Mouse (Mus musculus) heart, embryonic 12.5 days (tissue): ENCODE data around the gene Ier5l. TPM values are rescaled to one million over a fixed set of nuclear protein-coding genes. Genes with fewer than 3 reads are reported as not detected.

Experiments
- ATAC-seq: fragments of 200-750 bp; cut with Nextera tagmentation; 2 replicates; pipeline ENCODE4 v1.8.0; 2017; ENCODE audit warnings: moderate TSS enrichment, moderate library complexity; ENCODE audit not compliant: insufficient number of reproducible peaks, low FRiP score
- H3K27ac ChIP-seq: fragments of 300-500 bp; sonication (generic); 2 replicates; pipeline ENCODE4 v1.5.1; 2016; ENCODE audit warnings: mild to moderate bottlenecking, moderate library complexity; ENCODE audit not compliant: poor library complexity, severe bottlenecking
- H3K27me3 ChIP-seq: fragments of 300-500 bp; sonication (generic); replicated peaks from 2 replicates; pipeline ENCODE4 v1.6.1; 2016; ENCODE audit warnings: mild to moderate bottlenecking, moderate library complexity
- H3K36me3 ChIP-seq: fragments of 300-500 bp; sonication (generic); 2 replicates; pipeline ENCODE4 v1.6.1; 2016; ENCODE audit warnings: mild to moderate bottlenecking, moderate library complexity
- H3K4me1 ChIP-seq: fragments of 300-500 bp; sonication (generic); replicated peaks from 2 replicates; pipeline ENCODE4 v1.6.1; 2016; ENCODE audit warnings: mild to moderate bottlenecking
- H3K4me2 ChIP-seq: fragments of 300-500 bp; sonication (generic); 2 replicates; pipeline ENCODE4 v1.6.1; 2016; ENCODE audit warnings: mild to moderate bottlenecking, moderate library complexity
- H3K4me3 ChIP-seq: fragments of 300-500 bp; sonication (generic); 2 replicates; pipeline ENCODE4 v1.5.1; 2016; ENCODE audit warnings: mild to moderate bottlenecking
- H3K9ac ChIP-seq: fragments of 300-500 bp; sonication (generic); 2 replicates; pipeline ENCODE4 v1.6.1; 2016; ENCODE audit warnings: mild to moderate bottlenecking, moderate library complexity
- H3K9me3 ChIP-seq: fragments of 300-500 bp; sonication (generic); replicated peaks from 2 replicates; pipeline ENCODE4 v1.6.1; 2016; ENCODE audit warnings: mild to moderate bottlenecking, moderate library complexity
- WGBS: fragments of 180-500 bp; shearing (Covaris S2); methylation state at CpG from one replicate; pipeline ENCODE4 v1.1.7; 2016; 5-methylcytosine and 5-hydroxymethylcytosine counted together
- polyA plus RNA-seq: library from polyadenylated mRNA; unstranded; fragments of >200 nt; fragmentation: Nextera tagmentation; extraction: Ambion mirVana; gene quantifications from 2 replicates; pipeline ENCODE4 v1.2.1, GENCODE M21; 2016

The Ier5l gene
- polyA plus RNA-seq, 1 experiment from 2014 or later: 1.7 TPM

DNA sequence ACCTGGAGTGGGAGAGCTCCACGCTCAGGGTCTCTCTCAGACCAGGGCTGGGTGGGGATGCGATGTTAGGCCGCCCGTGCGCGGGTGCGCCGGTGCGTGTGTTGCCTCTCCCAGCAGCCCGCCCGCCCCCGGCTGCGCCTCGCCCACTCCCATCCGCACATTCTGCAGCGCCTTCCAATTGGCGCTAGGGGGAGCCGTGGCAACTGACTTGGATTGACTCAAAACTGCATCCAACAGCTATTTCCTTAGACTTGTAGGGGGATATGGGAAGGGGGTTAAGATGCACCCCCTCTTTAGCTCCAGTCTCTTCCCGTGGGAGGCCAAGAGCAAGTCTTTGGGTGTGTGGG, 4.2 kb downstream of the Ier5l start:
- Histone ChIP-seq H3K4me1 (peaks cover 35% of the 10 kb centered on the region), H3K27ac (peak overlapping the region; percentile 92), H3K9me3 (no peaks in the 10 kb centered on the region), H3K4me3 (peak overlapping the region; percentile 53), H3K9ac (peak overlapping the region; percentile 83), H3K36me3 (no peaks in the 10 kb centered on the region), H3K27me3 (0 out of 2 replicates have a peak, but pooled peaks cover under 1% of the 10 kb centered on the region), H3K4me2 (peak overlapping the region; percentile 95)
- ATAC-seq: 0 out of 2 replicates have a peak, but pooled peaks have one; percentile 8
- WGBS: under 1% methylated on average over 19 of the region's 19 CpGs

DNA sequence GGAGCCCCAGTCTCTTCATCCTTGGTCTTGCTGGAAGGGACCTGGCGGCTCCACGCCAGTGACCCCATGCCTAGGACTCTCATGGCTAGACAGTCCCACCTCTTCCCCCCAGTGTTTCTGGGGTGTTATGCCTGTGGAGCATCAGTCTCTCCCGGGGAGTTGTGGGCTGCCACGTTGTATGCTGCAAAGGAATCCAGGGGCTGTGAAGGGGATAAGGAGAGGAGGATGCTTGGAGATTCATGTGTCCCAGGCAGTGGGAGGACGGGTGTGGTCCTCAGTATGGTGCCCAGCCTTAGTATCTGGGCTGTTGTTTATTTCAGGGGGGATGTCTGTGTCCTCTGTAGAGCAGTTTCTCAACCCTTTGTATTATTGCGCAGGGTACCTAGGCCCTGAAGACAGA, 5.0 kb downstream of the Ier5l start:
- H3K9me3 ChIP-seq: no peaks in the 10 kb centered on the region
- WGBS: 50% methylated on average over 6 of the region's 6 CpGs
- H3K4me1 ChIP-seq: peaks cover 35% of the 10 kb centered on the region
- peak overlapping the region; percentile 95 for H3K4me2 ChIP-seq
- H3K27ac ChIP-seq: no peak overlapping the region
- ATAC-seq: no peak
- no peaks in the 10 kb centered on the region for H3K27me3 ChIP-seq
- H3K9ac ChIP-seq: peak overlapping the region; percentile 83; the same call in 1 of the 2 replicates
- no peak overlapping the region for H3K4me3 ChIP-seq
- H3K36me3 ChIP-seq: no peaks in the 10 kb centered on the region

DNA sequence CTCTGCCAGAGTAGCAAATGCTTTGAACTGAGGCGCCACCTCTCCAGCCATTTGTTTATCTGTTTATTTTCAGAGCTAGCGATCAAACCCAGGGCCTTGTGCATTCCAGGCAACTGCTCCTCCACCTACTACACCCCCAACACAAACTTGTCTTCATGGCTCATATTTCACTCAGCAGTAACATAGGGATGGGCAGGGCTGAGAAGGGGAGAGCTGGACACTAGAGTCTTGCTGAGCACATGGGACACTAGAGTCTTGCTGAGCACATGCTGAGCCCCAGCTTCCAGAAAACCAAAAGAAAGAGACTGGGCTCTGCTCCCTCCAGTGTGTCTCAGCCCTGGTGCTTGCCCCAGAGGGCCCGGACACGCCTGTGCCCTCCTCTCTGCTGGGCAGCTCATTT, 7.2 kb downstream of the Ier5l start:
- peaks cover 46% of the 10 kb centered on the region for H3K4me1 ChIP-seq
- no peak overlapping the region for H3K27ac ChIP-seq
- H3K36me3 ChIP-seq: 0 out of 2 replicates have a peak, but pooled peaks cover under 1% of the 10 kb centered on the region
- H3K4me2 ChIP-seq: no peak overlapping the region
- H3K9me3 ChIP-seq: no peaks in the 10 kb centered on the region
- no peak overlapping the region for H3K4me3 ChIP-seq
- 50% methylated on average over 4 of the region's 4 CpGs for WGBS
- H3K27me3 ChIP-seq: no peaks in the 10 kb centered on the region
- no peak overlapping the region for H3K9ac ChIP-seq
- ATAC-seq: no peak

DNA sequence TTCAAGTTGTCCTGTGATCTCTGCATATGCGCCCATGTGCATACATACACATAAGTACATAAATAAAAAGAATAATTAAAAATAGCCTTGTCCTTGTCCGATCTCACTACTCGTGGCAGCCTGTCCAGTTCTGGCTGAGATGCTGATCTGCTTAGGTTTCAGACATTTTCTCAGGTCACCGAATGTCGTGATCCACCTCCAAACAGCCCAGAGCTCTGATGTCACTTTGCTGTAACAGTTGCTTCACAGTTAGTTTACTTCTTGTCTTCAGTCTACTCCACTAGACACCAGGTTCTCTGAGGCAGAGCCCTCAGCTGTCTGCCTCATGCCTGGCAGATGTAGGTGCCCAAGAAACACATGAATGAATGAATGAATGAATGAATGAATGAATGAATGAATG, 9.6 kb downstream of the Ier5l start:
- no peaks in the 10 kb centered on the region for H3K27me3 ChIP-seq
- 0 out of 2 replicates have a peak, but pooled peaks cover 3% of the 10 kb centered on the region for H3K36me3 ChIP-seq
- H3K4me1 ChIP-seq: peaks cover 37% of the 10 kb centered on the region
- peak overlapping the region; percentile 36 for H3K4me3 ChIP-seq
- H3K4me2 ChIP-seq: peak overlapping the region; percentile 63
- 51% methylated on average over 5 of the region's 5 CpGs for WGBS
- no peak for ATAC-seq
- H3K9ac ChIP-seq: 0 out of 2 replicates have a peak overlapping the region, but pooled peaks have one; percentile 48
- H3K9me3 ChIP-seq: no peaks in the 10 kb centered on the region
- H3K27ac ChIP-seq: peak overlapping the region; percentile 86

DNA sequence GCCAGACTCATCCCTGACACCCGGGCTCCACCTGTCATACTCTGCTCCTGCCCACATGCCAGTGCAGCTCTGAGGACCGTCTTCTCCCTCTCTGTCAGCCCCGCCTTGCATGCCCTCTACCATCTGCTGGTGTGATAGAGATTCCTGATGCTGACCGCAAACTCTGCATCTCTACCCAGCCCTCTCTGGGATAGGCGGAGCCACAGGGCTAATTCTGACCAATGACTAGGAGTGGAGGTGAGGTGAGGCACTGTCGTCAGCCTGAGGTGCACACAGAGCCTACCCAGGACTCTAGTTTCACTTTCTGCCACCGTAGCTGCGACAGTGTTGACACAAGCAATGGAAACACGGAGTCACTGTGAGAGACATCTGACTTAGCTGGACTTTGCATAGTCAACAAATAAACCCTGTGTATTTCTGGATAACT, 10.1 kb downstream of the Ier5l start:
- Histone ChIP-seq H3K4me1 (peaks cover 34% of the 10 kb centered on the region), H3K4me2 (peak overlapping the region; percentile 63), H3K36me3 (peaks cover 7% of the 10 kb centered on the region; the same call in 1 of the 2 replicates), H3K27ac (peak overlapping the region; percentile 86), H3K9ac (peak overlapping the region; percentile 48), H3K27me3 (no peaks in the 10 kb centered on the region), H3K9me3 (peaks cover 4% of the 10 kb centered on the region), H3K4me3 (peak overlapping the region; percentile 36)
- ATAC-seq: peak; percentile 88
- WGBS: 2% methylated on average over 9 of the region's 9 CpGs

DNA sequence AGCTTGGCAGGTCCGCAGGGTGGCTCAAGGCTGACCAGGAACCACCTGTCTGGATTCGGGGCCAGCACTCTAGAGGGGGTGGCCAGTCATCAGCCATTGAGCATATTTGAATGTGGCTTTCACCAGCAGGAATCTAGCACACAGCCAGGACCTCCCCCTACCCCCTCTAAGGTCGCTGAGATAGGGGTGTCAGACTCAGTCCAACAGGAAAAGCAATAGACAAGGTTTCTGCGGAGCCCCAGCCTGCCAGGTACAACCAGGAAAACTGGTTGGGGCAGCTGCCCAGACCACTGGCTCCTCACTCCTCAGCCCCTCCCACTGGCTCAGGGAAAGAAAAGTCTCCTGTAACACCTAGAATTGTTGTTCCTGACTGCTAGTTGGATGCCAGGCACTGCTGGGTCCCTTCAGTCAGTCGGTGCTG, 10.7 kb downstream of the Ier5l start:
- Histone ChIP-seq H3K36me3 (peaks cover 11% of the 10 kb centered on the region; the same call in 1 of the 2 replicates), H3K9ac (peak overlapping the region; percentile 48), H3K9me3 (peaks cover 5% of the 10 kb centered on the region), H3K4me1 (peaks cover 33% of the 10 kb centered on the region), H3K27ac (peak overlapping the region; percentile 86), H3K27me3 (no peaks in the 10 kb centered on the region), H3K4me2 (peak overlapping the region; percentile 63), H3K4me3 (peak overlapping the region; percentile 36)
- whole genome bisulfite sequencing: 19% methylated on average over 5 of the region's 5 CpGs
- no peak for ATAC-seq

DNA sequence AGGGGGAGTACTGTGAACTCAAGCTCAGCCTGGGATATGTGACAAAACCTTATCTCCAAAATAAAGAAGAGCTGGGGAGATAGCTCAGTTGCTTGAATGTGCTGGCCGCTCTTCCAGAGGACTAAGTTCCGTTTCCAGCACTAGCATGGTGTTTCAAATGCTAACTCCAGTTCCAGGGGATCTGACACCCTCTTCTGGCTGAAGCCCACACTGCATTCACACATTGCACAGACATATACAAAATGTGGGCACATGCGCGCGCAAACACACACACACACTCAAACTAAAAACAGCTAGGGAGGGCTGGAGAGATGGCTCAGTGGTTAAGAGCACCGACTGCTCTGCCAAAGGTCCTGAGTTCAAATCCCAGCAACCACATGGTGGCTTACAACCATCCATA, 14.8 kb downstream of the Ier5l start:
- H3K9ac ChIP-seq: no peak overlapping the region
- H3K27me3 ChIP-seq: no peaks in the 10 kb centered on the region
- no peak for ATAC-seq
- no peak overlapping the region for H3K27ac ChIP-seq
- H3K9me3 ChIP-seq: peaks cover 5% of the 10 kb centered on the region
- H3K36me3 ChIP-seq: peaks cover 19% of the 10 kb centered on the region
- WGBS: 83% methylated on average over 6 of the region's 6 CpGs
- peaks cover 45% of the 10 kb centered on the region for H3K4me1 ChIP-seq
- no peak overlapping the region for H3K4me3 ChIP-seq
- no peak overlapping the region for H3K4me2 ChIP-seq

DNA sequence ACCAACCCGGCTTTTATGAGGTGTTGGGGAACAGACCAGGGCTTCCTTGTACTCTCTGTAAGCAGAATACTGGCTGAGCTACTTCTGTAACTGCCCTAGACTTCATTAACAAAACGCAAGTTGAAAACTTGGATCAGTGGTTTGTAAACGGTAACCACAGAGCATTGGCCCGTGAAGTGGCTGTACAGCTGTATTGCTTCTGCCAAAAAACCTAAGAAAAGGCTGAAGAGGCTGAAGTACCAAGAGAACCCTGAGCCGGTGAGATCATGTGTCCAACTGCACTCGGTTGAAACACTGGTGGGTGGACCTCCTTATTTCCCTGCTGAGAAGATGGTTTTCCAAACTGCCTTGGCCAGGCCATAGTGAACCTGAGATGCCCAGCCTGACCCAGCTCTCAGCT, 15.7 kb downstream of the Ier5l start:
- H3K27me3 ChIP-seq: no peaks in the 10 kb centered on the region
- no peak overlapping the region for H3K9ac ChIP-seq
- peaks cover 41% of the 10 kb centered on the region for H3K4me1 ChIP-seq
- H3K4me2 ChIP-seq: no peak overlapping the region
- no peak for ATAC-seq
- peaks cover 5% of the 10 kb centered on the region for H3K9me3 ChIP-seq
- H3K4me3 ChIP-seq: no peak overlapping the region
- 88% methylated on average over 6 of the region's 6 CpGs for WGBS
- peak overlapping the region; percentile 8; the same call in 1 of the 2 replicates for H3K27ac ChIP-seq
- H3K36me3 ChIP-seq: peaks cover 28% of the 10 kb centered on the region

DNA sequence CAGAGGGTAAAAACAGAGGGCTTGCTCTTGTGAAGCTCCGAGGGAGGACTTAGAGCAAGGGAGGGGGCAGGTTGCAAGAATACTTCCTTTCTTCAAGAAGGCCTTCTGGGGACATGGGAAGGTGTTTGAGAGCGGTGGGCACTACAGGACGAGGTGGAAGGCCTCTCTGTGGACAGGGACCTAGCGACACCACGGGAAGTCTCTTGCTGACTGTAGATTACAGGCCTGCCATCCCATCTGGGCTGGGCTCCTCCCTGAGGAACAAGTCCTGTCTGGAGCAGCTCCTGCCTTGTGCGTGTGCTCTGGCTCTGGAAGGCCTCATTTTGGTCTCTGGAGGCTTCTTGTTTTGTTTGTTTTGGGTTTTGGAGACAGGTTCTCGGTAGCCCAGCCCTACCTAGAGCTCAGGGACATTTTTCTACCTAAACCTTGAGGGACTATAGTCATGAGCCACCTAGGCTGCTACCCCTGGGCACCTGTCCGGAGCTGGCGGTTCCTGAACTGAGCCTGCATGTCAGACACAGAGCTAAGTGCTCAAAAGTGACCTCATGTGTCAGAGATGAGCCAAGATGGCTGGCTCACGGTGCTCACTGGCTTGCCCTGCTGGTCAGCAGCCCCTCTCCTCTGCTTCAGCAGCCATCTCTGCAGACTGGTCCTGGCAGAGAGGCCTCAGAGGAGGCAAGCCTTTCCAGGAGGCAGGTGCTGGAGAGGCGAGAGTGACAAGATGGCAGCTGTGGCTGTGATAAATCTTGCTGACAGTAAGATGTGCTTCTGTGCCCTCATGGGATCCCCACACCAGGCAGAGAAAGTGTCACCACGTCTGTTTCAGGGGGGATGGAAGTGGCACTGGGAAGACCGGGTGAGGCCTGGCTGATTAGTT, 17.7 kb downstream of the Ier5l start:
- Histone ChIP-seq H3K36me3 (peaks cover 37% of the 10 kb centered on the region), H3K4me2 (no peak overlapping the region), H3K4me3 (no peak overlapping the region), H3K9me3 (peaks cover 5% of the 10 kb centered on the region), H3K27me3 (no peaks in the 10 kb centered on the region), H3K27ac (peak overlapping the region; percentile 52), H3K9ac (no peak overlapping the region), H3K4me1 (peaks cover 41% of the 10 kb centered on the region)
- 40% methylated on average over 13 of the region's 13 CpGs for WGBS
- 0 out of 2 replicates have a peak, but pooled peaks have one; percentile 16 for ATAC-seq

DNA sequence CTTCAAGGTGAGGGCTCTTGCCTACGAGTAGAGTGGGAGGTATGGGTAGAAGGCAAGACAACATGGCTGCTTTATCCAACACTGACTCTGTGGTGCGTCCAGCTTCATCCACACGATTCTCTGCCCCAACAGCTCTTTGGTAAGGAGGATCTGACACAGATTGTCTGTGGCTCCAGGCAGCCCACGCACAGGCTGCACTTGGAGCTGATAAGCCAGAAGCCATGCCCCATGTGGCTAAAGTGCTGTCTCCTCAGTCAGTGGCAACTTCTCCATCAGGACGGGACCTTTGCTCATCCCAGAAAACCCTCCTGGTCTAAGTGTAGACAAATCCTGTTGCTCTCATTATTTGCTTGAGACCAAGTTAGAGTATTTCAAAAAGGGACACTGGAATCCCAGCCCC, 19.4 kb downstream of the Ier5l start:
- Histone ChIP-seq H3K4me1 (peaks cover 39% of the 10 kb centered on the region), H3K36me3 (peaks cover 52% of the 10 kb centered on the region), H3K27ac (no peak overlapping the region), H3K27me3 (no peaks in the 10 kb centered on the region), H3K4me2 (no peak overlapping the region), H3K9ac (no peak overlapping the region), H3K9me3 (peaks cover 15% of the 10 kb centered on the region), H3K4me3 (no peak overlapping the region)
- no peak for ATAC-seq
- WGBS: 61% methylated on average over 5 of the region's 5 CpGs

DNA sequence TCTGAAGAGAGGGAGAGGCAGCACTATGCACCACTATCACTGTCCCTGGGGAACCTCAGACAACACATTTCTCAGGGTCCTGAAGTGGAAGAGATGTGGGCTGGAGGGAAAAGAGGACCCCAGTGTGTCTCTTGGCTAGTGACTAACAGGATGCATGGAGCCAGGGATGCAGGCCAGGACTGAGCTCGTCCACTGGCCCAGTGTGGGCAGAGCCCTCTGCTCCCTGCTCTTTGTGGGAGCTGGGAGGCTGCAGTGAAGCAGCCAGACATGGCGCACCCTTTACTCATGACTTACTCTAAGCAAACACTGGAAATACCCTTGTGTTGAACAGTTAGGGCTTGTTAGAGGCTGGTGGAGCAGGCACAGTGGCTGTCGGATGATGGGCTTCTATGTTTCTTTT, 20.4 kb downstream of the Ier5l start:
- 82% methylated on average over 3 of the region's 3 CpGs for WGBS
- Histone ChIP-seq H3K4me1 (peaks cover 39% of the 10 kb centered on the region), H3K4me3 (no peak overlapping the region), H3K27me3 (no peaks in the 10 kb centered on the region), H3K36me3 (peaks cover 56% of the 10 kb centered on the region), H3K4me2 (no peak overlapping the region), H3K27ac (no peak overlapping the region), H3K9ac (no peak overlapping the region), H3K9me3 (peaks cover 14% of the 10 kb centered on the region; the same call in 1 of the 2 replicates)
- ATAC-seq: no peak
